Mouse (Mus musculus) ES-Bruce4 (cell line): ENCODE measurements around the gene Fdx1l.
A peak's percentile ranks its signal among the peaks of the same experiment; 100 is the strongest.

Source experiments
- CTCF ChIP-seq: IDR thresholded peaks from one replicate; pipeline ENCODE4 v1.8.1; 2011; ENCODE audit warnings: low read depth, low read length
- POLR2A ChIP-seq: IDR thresholded peaks from one replicate; pipeline ENCODE4 v1.8.1; 2011; ENCODE audit warnings: low read length; ENCODE audit not compliant: insufficient read depth

GRCm38 (mm10) chr9:21030781-21031250, 42.6 kb downstream of the Fdx1l start:
- TF ChIP-seq CTCF: peak; percentile 34
- TF ChIP-seq POLR2A: no peak
